Mouse (Mus musculus) kidney, adult 2 months (tissue): ENCODE data around the gene Olfr596. TPM values are rescaled to one million over a fixed set of nuclear protein-coding genes. Genes with fewer than 3 reads are reported as not detected.
"Not testable (repeated sequence)": the region's sequence is repeated elsewhere in the genome, so short reads cannot be mapped to it uniquely, and the experiment has no call there.

ENCODE experiments used
- DNase-seq: peaks from one replicate; pipeline ENCODE4 v3.0.0; 2021
- H3K27ac ChIP-seq: fragments of 200-500 bp; 2 replicates; pipeline ENCODE4 v1.5.1; 2012; ENCODE audit warnings: low read depth, low read length, control low read depth, inconsistent platforms; ENCODE audit not compliant: insufficient read depth
- H3K27me3 ChIP-seq: fragments of 200-500 bp; replicated peaks from 2 replicates; pipeline ENCODE4 v1.6.1; 2012; ENCODE audit warnings: mild to moderate bottlenecking, moderate library complexity, low read length, inconsistent platforms; ENCODE audit not compliant: control insufficient read depth, insufficient read depth
- H3K36me3 ChIP-seq: fragments of 200-500 bp; 2 replicates; pipeline ENCODE4 v1.6.1; 2012; ENCODE audit warnings: mild to moderate bottlenecking, moderate library complexity, low read length, inconsistent platforms; ENCODE audit not compliant: control insufficient read depth, insufficient read depth
- H3K4me1 ChIP-seq: fragments of 200-500 bp; 2 replicates; pipeline ENCODE4 v1.6.1; 2011; ENCODE audit warnings: low read length; ENCODE audit not compliant: control insufficient read depth, insufficient read depth
- H3K4me3 ChIP-seq: fragments of 200-500 bp; 2 replicates; pipeline ENCODE4 v1.5.1; 2011; ENCODE audit warnings: mild to moderate bottlenecking, low read depth, low read length, control low read depth; ENCODE audit not compliant: insufficient read depth
- CTCF ChIP-seq: fragments of 200-500 bp; conservative IDR thresholded peaks from 2 replicates; pipeline ENCODE4 v1.5.1; 2011; ENCODE audit warnings: low read depth, mild to moderate bottlenecking, control low read depth, low read length, moderate library complexity, mixed read lengths; ENCODE audit not compliant: insufficient read depth, insufficient read length
- POLR2A ChIP-seq: fragments of 200-500 bp; IDR thresholded peaks from one replicate; pipeline ENCODE4 v1.6.1; 2011; ENCODE audit warnings: low read depth, low read length, control low read depth
- WGBS: fragments of 180-500 bp; shearing (Covaris S2); methylation state at CpG from one replicate; pipeline ENCODE4 v1.1.7; 2018; 5-methylcytosine and 5-hydroxymethylcytosine counted together
- polyA plus RNA-seq: library from polyadenylated mRNA; depleted of rRNA; stranded (reverse); fragments of >200 nt; gene quantifications from 2 replicates; pipeline ENCODE4 v1.2.3, GENCODE M21; 2012; rRNA removed

Olfr596 gene
- not detected in 2 replicates for polyA plus RNA-seq

- H3K27ac ChIP-seq, H3K27me3 ChIP-seq, H3K4me3 ChIP-seq, DNase-seq, H3K36me3 ChIP-seq, H3K4me1 ChIP-seq: not testable (repeated sequence)
- WGBS = 88% methylated on average over 2 of the region's 2 CpGs
These were observed at the start of gene Olfr596 for GRCm38 (mm10) chr7:103305348-103305747. Gene Olfr596, plus strand, starts transcription at chr7:103305648.

GRCm38 (mm10) chr7:103316015-103316414, 10.6 kb downstream of the Olfr596 start, which contains the start of gene Olfr597:
Gene Olfr597, plus strand, starts transcription at chr7:103316315.
- not testable (repeated sequence) for DNase-seq, H3K27ac ChIP-seq, H3K4me1 ChIP-seq, H3K4me3 ChIP-seq, H3K36me3 ChIP-seq, H3K27me3 ChIP-seq
- 90% methylated on average over 2 of the region's 2 CpGs for WGBS

GRCm38 (mm10) chr7:103323268-103323667, 17.8 kb downstream of the Olfr596 start, which contains the start of gene Olfr598:
Gene Olfr598, plus strand, starts transcription at chr7:103323568.
- Histone ChIP-seq H3K27ac (no peak within 1 kb of the TSS), H3K27me3 (no peaks in the 10 kb centered on the region), H3K4me1 (no peaks in the 10 kb centered on the region), H3K36me3 (no peaks in the 10 kb centered on the region), H3K4me3 (no peak within 1 kb of the TSS)
- no peak for TF ChIP-seq CTCF
- no peak for TF ChIP-seq POLR2A
- DNase-seq = no peak

GRCm38 (mm10) chr7:103335617-103336016, 30.2 kb downstream of the Olfr596 start, which contains the start of gene Olfr599:
Gene Olfr599, plus strand, starts transcription at chr7:103335917.
- H3K36me3 ChIP-seq = no peaks in the 10 kb centered on the region
- TF ChIP-seq POLR2A = no peak
- TF ChIP-seq CTCF = no peak
- 83% methylated on average over 1 of the region's 1 CpGs for WGBS
- H3K4me3 ChIP-seq = no peak within 1 kb of the TSS
- no peaks in the 10 kb centered on the region for H3K27me3 ChIP-seq
- DNase-seq = no peak
- no peaks in the 10 kb centered on the region for H3K4me1 ChIP-seq
- H3K27ac ChIP-seq = no peak within 1 kb of the TSS

- no peaks in the 10 kb centered on the region for H3K36me3 ChIP-seq
- H3K27ac ChIP-seq = no peak within 1 kb of the TSS
- H3K4me3 ChIP-seq = no peak within 1 kb of the TSS
- no peak for DNase-seq
- no peaks in the 10 kb centered on the region for H3K4me1 ChIP-seq
- H3K27me3 ChIP-seq = no peaks in the 10 kb centered on the region
- TF ChIP-seq CTCF = no peak
- no peak for TF ChIP-seq POLR2A
These were observed 44.1 kb downstream of the Olfr596 start, which contains the start of gene Olfr600 for GRCm38 (mm10) chr7:103349569-103349968. Gene Olfr600, minus strand, starts transcription at chr7:103349669.

Other genes with a start within 250 kb of the Olfr596 start
- gene Olfr584, start 223.8 kb upstream of the Olfr596 start, polyA plus RNA-seq = not detected in 2 replicates
- gene Olfr585, start 207.9 kb upstream of the Olfr596 start, polyA plus RNA-seq = not detected in 2 replicates
- gene Olfr586, start 180.0 kb upstream of the Olfr596 start, polyA plus RNA-seq = not detected in 2 replicates
- gene Olfr588-ps1, start 164.8 kb upstream of the Olfr596 start, polyA plus RNA-seq = not detected in 2 replicates
- gene Olfr589, start 149.3 kb upstream of the Olfr596 start, polyA plus RNA-seq = not detected in 2 replicates
- gene Olfr591, start 127.3 kb upstream of the Olfr596 start, polyA plus RNA-seq = not detected in 2 replicates
- not detected in 2 replicates for gene Olfr592, start 120.8 kb upstream of the Olfr596 start, polyA plus RNA-seq
- gene Olfr593, start 93.8 kb upstream of the Olfr596 start, polyA plus RNA-seq = not detected in 2 replicates
- gene Olfr594, start 88.7 kb upstream of the Olfr596 start, polyA plus RNA-seq = not detected in 2 replicates
- not detected in 2 replicates for gene Usp17ld, start 53.1 kb upstream of the Olfr596 start, polyA plus RNA-seq
- gene Olfr597, start 10.7 kb downstream of the Olfr596 start, polyA plus RNA-seq = not detected in 2 replicates
- not detected in 2 replicates for gene Olfr598, start 17.9 kb downstream of the Olfr596 start, polyA plus RNA-seq
- not detected in 2 replicates for gene Olfr599, start 30.3 kb downstream of the Olfr596 start, polyA plus RNA-seq
- gene Olfr600, start 44.0 kb downstream of the Olfr596 start, polyA plus RNA-seq = not detected in 2 replicates
- not detected in 2 replicates for gene Olfr601, start 57.0 kb downstream of the Olfr596 start, polyA plus RNA-seq
- not detected in 2 replicates for gene Olfr603, start 80.5 kb downstream of the Olfr596 start, polyA plus RNA-seq
- gene Usp17lc, start 109.4 kb downstream of the Olfr596 start, polyA plus RNA-seq = not detected in 2 replicates
- gene Olfr605, start 139.8 kb downstream of the Olfr596 start, polyA plus RNA-seq = not detected in 2 replicates
- not detected in 2 replicates for gene Olfr606, start 143.4 kb downstream of the Olfr596 start, polyA plus RNA-seq
- gene Olfr607, start 158.5 kb downstream of the Olfr596 start, polyA plus RNA-seq = not detected in 2 replicates
- not detected in 2 replicates for gene Olfr608, start 164.2 kb downstream of the Olfr596 start, polyA plus RNA-seq
- not detected in 2 replicates for gene Olfr609, start 192.4 kb downstream of the Olfr596 start, polyA plus RNA-seq
- not detected in 2 replicates for gene Olfr610, start 206.5 kb downstream of the Olfr596 start, polyA plus RNA-seq
- gene Olfr611, start 215.2 kb downstream of the Olfr596 start, polyA plus RNA-seq = not detected in 2 replicates
- not detected in 2 replicates for gene Olfr612, start 237.1 kb downstream of the Olfr596 start, polyA plus RNA-seq
- gene Olfr613, start 242.4 kb downstream of the Olfr596 start, polyA plus RNA-seq = not detected in 2 replicates